Comparison of ENCODE assay signal across 37 mouse cellular contexts in the genomic region with DNA sequence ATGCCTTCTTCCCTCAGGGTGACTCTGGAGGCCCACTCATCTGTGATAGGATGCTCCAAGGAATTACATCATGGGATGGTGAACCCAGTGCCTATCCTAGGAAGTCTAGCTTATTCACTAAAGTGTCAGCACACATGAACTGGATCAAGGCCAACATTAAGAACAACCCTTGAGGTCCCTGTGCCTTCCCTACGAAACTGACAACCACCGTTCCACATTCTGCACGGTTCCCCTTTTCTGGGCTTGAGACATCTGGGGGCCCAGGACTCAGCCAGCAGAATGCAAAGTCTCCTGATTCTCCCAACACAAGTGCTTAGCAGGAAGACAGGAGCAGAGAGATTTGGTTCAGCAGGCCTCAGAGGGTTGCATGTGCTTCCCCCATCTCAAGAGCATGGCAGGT. TPM values are rescaled to one million over a fixed set of nuclear protein-coding genes. Genes with fewer than 3 reads are reported as not detected.
DNase-seq lines count a peak whose midpoint lies in the region; ATAC-seq and TF ChIP-seq lines count a peak whose summit lies in the region.
"Had no signal": no experiment of that assay in that cellular context is flagged by ENCODE, and none has a peak within 500 bp of the region (broad histone marks: within the 10 kb centered on the region; RNA-seq: fewer than 3 reads in every experiment).

No protein-coding gene starts in this region.

- DNase-seq in lung, postnatal 0 days (ENCODE audit: low spot score) = peak; percentile 20
- DNase-seq in lung, postnatal 4 days = no peak
- peak; percentile 26 to 48 for DNase-seq in monocyte, adult 2 months (ENCODE audit: low read depth in 1 of 2, low spot score in 2 of 2)
- DNase-seq in adrenal gland, postnatal 4 days (ENCODE audit: low spot score in 2 of 2) = no peak
- DNase-seq: adrenal gland, adult 2 months; cerebellum, postnatal 14 days had no signal

- no peak for TF ChIP-seq CTCF in lung, postnatal 0 days (IDR thresholded peaks at IDR 0.05)
- TF ChIP-seq CTCF in bone marrow, adult 2 months (IDR thresholded peaks at IDR 0.05; ENCODE audit: control insufficient read depth, insufficient read depth, low read length) = no peak

- no peak overlapping the region for H3K4me2 ChIP-seq in lung, postnatal 0 days (replicated peaks; ENCODE audit: low read depth, low read length)
- no peak overlapping the region for H3K4me2 ChIP-seq in kidney, embryonic 14.5 days (replicated peaks; ENCODE audit: low read depth, low read length)
- H3K4me2 ChIP-seq: embryonic facial prominence, embryonic 15.5 days; forebrain, embryonic 12.5 days; heart, embryonic 15.5 days; hindbrain, embryonic 12.5 days; intestine, embryonic 15.5 days; limb, embryonic 15.5 days; stomach, embryonic 15.5 days had no signal

- no peak for TF ChIP-seq POLR2A in bone marrow, adult 2 months (IDR thresholded peaks at IDR 0.05; ENCODE audit: borderline replicate concordance, control insufficient read depth, low read depth, low read length)

- no peak for ATAC-seq in lung, postnatal 0 days
- ATAC-seq in common myeloid progenitor, adult 5-6 weeks (replicated peaks; ENCODE audit: low read depth, poor library complexity, severe bottlenecking) = peak; percentile 46
- ATAC-seq in kidney, embryonic 14.5 days (ENCODE audit: low FRiP score, low TSS enrichment) = no peak

- no peaks in the 10 kb centered on the region for H3K9me3 ChIP-seq in lung, postnatal 0 days (ENCODE audit: low read length)
- no peaks in the 10 kb centered on the region for H3K9me3 ChIP-seq in kidney, embryonic 14.5 days (ENCODE audit: control insufficient read depth, low read length)
- H3K9me3 ChIP-seq: embryonic facial prominence, embryonic 10.5 days; embryonic facial prominence, embryonic 15.5 days; forebrain, embryonic 12.5 days; heart, embryonic 10.5 days; heart, embryonic 15.5 days; hindbrain, embryonic 12.5 days; intestine, embryonic 15.5 days; limb, embryonic 10.5 days; limb, embryonic 15.5 days; stomach, embryonic 15.5 days had no signal

- no peaks in the 10 kb centered on the region for H3K4me1 ChIP-seq in lung, postnatal 0 days (ENCODE audit: insufficient read depth, low read depth, low read length)
- H3K4me1 ChIP-seq in bone marrow, adult 2 months (ENCODE audit: control insufficient read depth, insufficient read depth, low read length) = no peaks in the 10 kb centered on the region; the same call in 1 of the 2 replicates
- no peaks in the 10 kb centered on the region for H3K4me1 ChIP-seq in kidney, embryonic 14.5 days (ENCODE audit: control insufficient read depth, insufficient read depth, low read length)
- H3K4me1 ChIP-seq: embryonic facial prominence, embryonic 10.5 days; embryonic facial prominence, embryonic 15.5 days; forebrain, embryonic 12.5 days; heart, embryonic 15.5 days; hindbrain, embryonic 12.5 days; intestine, embryonic 15.5 days; limb, embryonic 10.5 days; stomach, embryonic 15.5 days had no signal

- no peak overlapping the region for H3K4me3 ChIP-seq in lung, postnatal 0 days (ENCODE audit: low read depth, low read length)
- H3K4me3 ChIP-seq in bone marrow, adult 2 months (replicated peaks; ENCODE audit: control insufficient read depth, low read depth, low read length) = no peak overlapping the region
- no peak overlapping the region for H3K4me3 ChIP-seq in kidney, embryonic 14.5 days (ENCODE audit: low read length)
- H3K4me3 ChIP-seq: embryonic facial prominence, embryonic 10.5 days; embryonic facial prominence, embryonic 15.5 days; forebrain, embryonic 12.5 days; heart, embryonic 10.5 days; heart, embryonic 15.5 days; hindbrain, embryonic 12.5 days; intestine, embryonic 15.5 days; limb, embryonic 10.5 days; limb, embryonic 15.5 days; myocyte; stomach, embryonic 15.5 days had no signal

- no peaks in the 10 kb centered on the region for H3K27me3 ChIP-seq in lung, postnatal 0 days (replicated peaks; ENCODE audit: insufficient read depth, low read length)
- no peaks in the 10 kb centered on the region for H3K27me3 ChIP-seq in kidney, embryonic 14.5 days (ENCODE audit: control insufficient read depth, insufficient read depth, low read length)
- H3K27me3 ChIP-seq: embryonic facial prominence, embryonic 15.5 days; heart, embryonic 15.5 days; hindbrain, embryonic 12.5 days; intestine, embryonic 15.5 days; limb, embryonic 15.5 days; stomach, embryonic 15.5 days had no signal

- no peaks in the 10 kb centered on the region for H3K36me3 ChIP-seq in lung, postnatal 0 days (ENCODE audit: insufficient read depth, low read length)
- no peaks in the 10 kb centered on the region for H3K36me3 ChIP-seq in kidney, embryonic 14.5 days (ENCODE audit: control insufficient read depth, insufficient read depth, low read length)
- H3K36me3 ChIP-seq: embryonic facial prominence, embryonic 10.5 days; embryonic facial prominence, embryonic 15.5 days; forebrain, embryonic 12.5 days; heart, embryonic 10.5 days; heart, embryonic 15.5 days; hindbrain, embryonic 12.5 days; intestine, embryonic 15.5 days; limb, embryonic 10.5 days; limb, embryonic 15.5 days; stomach, embryonic 15.5 days had no signal

- WGBS in lung, postnatal 0 days = 78% methylated on average over 3 of the region's 3 CpGs
- WGBS in bone marrow, adult 2 months = 15% methylated on average over 3 of the region's 3 CpGs
- 92% methylated on average over 3 of the region's 3 CpGs for WGBS in kidney, embryonic 14.5 days

- H3K27ac ChIP-seq in lung, postnatal 0 days (ENCODE audit: low read length) = no peak overlapping the region
- H3K27ac ChIP-seq in bone marrow, adult 2 months (ENCODE audit: control insufficient read depth, insufficient read depth, low read depth, low read length, poor library complexity) = peak overlapping the region; percentile 3; the same call in 1 of the 2 replicates
- no peak overlapping the region for H3K27ac ChIP-seq in kidney, embryonic 14.5 days (ENCODE audit: low read depth, low read length)
- H3K27ac ChIP-seq: embryonic facial prominence, embryonic 10.5 days; embryonic facial prominence, embryonic 15.5 days; forebrain, embryonic 12.5 days; heart, embryonic 10.5 days; heart, embryonic 15.5 days; hindbrain, embryonic 12.5 days; hindbrain, postnatal 0 days; intestine, embryonic 15.5 days; kidney, postnatal 0 days; limb, embryonic 10.5 days; limb, embryonic 15.5 days; stomach, embryonic 15.5 days had no signal

- TF ChIP-seq EP300 in lung, postnatal 0 days (IDR thresholded peaks at IDR 0.05) = no peak

- no peak overlapping the region for H3K9ac ChIP-seq in lung, postnatal 0 days (replicated peaks; ENCODE audit: low read depth)
- H3K9ac ChIP-seq in kidney, embryonic 14.5 days (ENCODE audit: low read depth, low read length) = no peak overlapping the region
- H3K9ac ChIP-seq: embryonic facial prominence, embryonic 15.5 days; forebrain, embryonic 12.5 days; heart, embryonic 15.5 days; hindbrain, embryonic 12.5 days; intestine, embryonic 15.5 days; limb, embryonic 15.5 days; stomach, embryonic 15.5 days had no signal

RNA-seq across cellular contexts. Expression of a gene that starts 13.0 kb away (rescaled TPM):
- polyA plus RNA-seq in lung, postnatal 0 days (2015; fragmentation: Nextera tagmentation; extraction: Ambion mirVana) = not detected in 2 replicates
- not detected in 2 replicates for polyA plus RNA-seq in bone marrow, adult 2 months (2011; ENCODE audit: insufficient read depth, insufficient read length, low replicate concordance, missing spikeins)
- total RNA-seq in common myeloid progenitor, adult 5-6 weeks (2017) = not detected in 2 replicates
- not detected for total RNA-seq in adrenal gland, postnatal 4 days (2021)
- not detected in 2 replicates for polyA plus RNA-seq in kidney, embryonic 14.5 days (2014; fragmentation: Nextera tagmentation; extraction: Ambion mirVana)
- total RNA-seq: adrenal gland, adult 2 months; gastrocnemius, postnatal 14 days; heart, postnatal 36 days; hindbrain, postnatal 0 days; layer of hippocampus, postnatal 36 days; left cerebral cortex, postnatal 10 days; megakaryocyte-erythroid progenitor cell, adult 5-6 weeks had no signal
- polyA plus RNA-seq: adrenal gland, adult 2 months; brain, embryonic 14.5 days; cerebellum, adult 2 months; embryonic facial prominence, embryonic 10.5 days; embryonic facial prominence, embryonic 15.5 days; forebrain, embryonic 12.5 days; heart, embryonic 10.5 days; heart, embryonic 15.5 days; hindbrain, embryonic 12.5 days; hindbrain, postnatal 0 days; intestine, embryonic 15.5 days; kidney, postnatal 0 days; large intestine, adult 2 months; limb, embryonic 15.5 days; liver, embryonic 16.5 days; lung, embryonic 16.5 days; midbrain, embryonic 14.5 days; myocyte; neural tube, embryonic 14.5 days; small intestine, adult 2 months; stomach, embryonic 15.5 days; urinary bladder, adult 2 months had no signal

RNA-seq across cellular contexts. Expression of a gene that starts 29.9 kb away (rescaled TPM):
- not detected in 2 replicates for polyA plus RNA-seq in lung, postnatal 0 days (2015; fragmentation: Nextera tagmentation; extraction: Ambion mirVana)
- polyA plus RNA-seq in bone marrow, adult 2 months (2011; ENCODE audit: insufficient read depth, insufficient read length, low replicate concordance, missing spikeins) = not detected in 2 replicates
- not detected in 2 replicates for total RNA-seq in common myeloid progenitor, adult 5-6 weeks (2017)
- total RNA-seq in adrenal gland, postnatal 4 days (2021) = not detected
- not detected in 2 replicates for polyA plus RNA-seq in kidney, embryonic 14.5 days (2014; fragmentation: Nextera tagmentation; extraction: Ambion mirVana)
- total RNA-seq: adrenal gland, adult 2 months; heart, postnatal 36 days; hindbrain, postnatal 0 days; layer of hippocampus, postnatal 36 days; left cerebral cortex, postnatal 10 days; megakaryocyte-erythroid progenitor cell, adult 5-6 weeks had no signal
- polyA plus RNA-seq: adrenal gland, adult 2 months; brain, embryonic 14.5 days; cerebellum, adult 2 months; embryonic facial prominence, embryonic 10.5 days; embryonic facial prominence, embryonic 15.5 days; forebrain, embryonic 12.5 days; heart, embryonic 10.5 days; heart, embryonic 15.5 days; hindbrain, embryonic 12.5 days; large intestine, adult 2 months; limb, embryonic 10.5 days; limb, embryonic 15.5 days; liver, embryonic 16.5 days; lung, embryonic 16.5 days; midbrain, embryonic 14.5 days; myocyte; neural tube, embryonic 14.5 days; small intestine, adult 2 months; urinary bladder, adult 2 months had no signal

RNA-seq across cellular contexts. Expression of a gene that starts 39.6 kb away (rescaled TPM):
- polyA plus RNA-seq in lung, postnatal 0 days (2015; fragmentation: Nextera tagmentation; extraction: Ambion mirVana) = not detected in 2 replicates
- polyA plus RNA-seq in bone marrow, adult 2 months (2011; ENCODE audit: insufficient read depth, insufficient read length, low replicate concordance, missing spikeins) = not detected in 2 replicates
- total RNA-seq in common myeloid progenitor, adult 5-6 weeks (2017) = not detected in 2 replicates
- total RNA-seq in adrenal gland, postnatal 4 days (2021) = not detected
- polyA plus RNA-seq in kidney, embryonic 14.5 days (2014; fragmentation: Nextera tagmentation; extraction: Ambion mirVana) = 0.28 TPM in 1 of 2 replicates, not detected in the other
- total RNA-seq: adrenal gland, adult 2 months; gastrocnemius, postnatal 14 days; heart, postnatal 36 days; layer of hippocampus, postnatal 36 days; left cerebral cortex, postnatal 10 days; megakaryocyte-erythroid progenitor cell, adult 5-6 weeks had no signal
- polyA plus RNA-seq: adrenal gland, adult 2 months; cerebellum, adult 2 months; embryonic facial prominence, embryonic 10.5 days; forebrain, embryonic 12.5 days; heart, embryonic 15.5 days; intestine, embryonic 15.5 days; kidney, adult 2 months; kidney, postnatal 0 days; large intestine, adult 2 months; limb, embryonic 10.5 days; limb, embryonic 15.5 days; liver, embryonic 16.5 days; lung, embryonic 16.5 days; midbrain, embryonic 14.5 days; small intestine, adult 2 months; stomach, embryonic 15.5 days; urinary bladder, adult 2 months had no signal

RNA-seq across cellular contexts. Expression of a gene that starts 46.0 kb away (rescaled TPM):
- not detected in 2 replicates for polyA plus RNA-seq in lung, postnatal 0 days (2015; fragmentation: Nextera tagmentation; extraction: Ambion mirVana)
- not detected in 2 replicates for polyA plus RNA-seq in bone marrow, adult 2 months (2011; ENCODE audit: insufficient read depth, insufficient read length, low replicate concordance, missing spikeins)
- not detected in 2 replicates for total RNA-seq in common myeloid progenitor, adult 5-6 weeks (2017)
- total RNA-seq in adrenal gland, postnatal 4 days (2021) = not detected
- polyA plus RNA-seq in kidney, embryonic 14.5 days (2014; fragmentation: Nextera tagmentation; extraction: Ambion mirVana) = not detected in 2 replicates
- total RNA-seq: adrenal gland, adult 2 months; gastrocnemius, postnatal 14 days; heart, postnatal 36 days; hindbrain, postnatal 0 days; layer of hippocampus, postnatal 36 days; left cerebral cortex, postnatal 10 days; megakaryocyte-erythroid progenitor cell, adult 5-6 weeks had no signal
- polyA plus RNA-seq: adrenal gland, adult 2 months; brain, embryonic 14.5 days; cerebellum, adult 2 months; embryonic facial prominence, embryonic 10.5 days; embryonic facial prominence, embryonic 15.5 days; forebrain, embryonic 12.5 days; heart, embryonic 10.5 days; heart, embryonic 15.5 days; hindbrain, embryonic 12.5 days; hindbrain, postnatal 0 days; intestine, embryonic 15.5 days; kidney, postnatal 0 days; large intestine, adult 2 months; limb, embryonic 10.5 days; limb, embryonic 15.5 days; liver, embryonic 16.5 days; lung, embryonic 16.5 days; midbrain, embryonic 14.5 days; myocyte; neural tube, embryonic 14.5 days; small intestine, adult 2 months; stomach, embryonic 15.5 days; urinary bladder, adult 2 months had no signal

RNA-seq across cellular contexts. Expression of a gene that starts 55.3 kb away (rescaled TPM):
- not detected in 2 replicates for polyA plus RNA-seq in lung, postnatal 0 days (2015; fragmentation: Nextera tagmentation; extraction: Ambion mirVana)
- polyA plus RNA-seq in bone marrow, adult 2 months (2011; ENCODE audit: insufficient read depth, insufficient read length, low replicate concordance, missing spikeins) = not detected in 2 replicates
- total RNA-seq in common myeloid progenitor, adult 5-6 weeks (2017) = not detected in 2 replicates
- not detected for total RNA-seq in adrenal gland, postnatal 4 days (2021)
- polyA plus RNA-seq in kidney, embryonic 14.5 days (2014; fragmentation: Nextera tagmentation; extraction: Ambion mirVana) = not detected in 2 replicates
- total RNA-seq: adrenal gland, adult 2 months; gastrocnemius, postnatal 14 days; heart, postnatal 36 days; hindbrain, postnatal 0 days; layer of hippocampus, postnatal 36 days; left cerebral cortex, postnatal 10 days; megakaryocyte-erythroid progenitor cell, adult 5-6 weeks had no signal
- polyA plus RNA-seq: adrenal gland, adult 2 months; brain, embryonic 14.5 days; embryonic facial prominence, embryonic 10.5 days; embryonic facial prominence, embryonic 15.5 days; forebrain, embryonic 12.5 days; heart, embryonic 10.5 days; heart, embryonic 15.5 days; hindbrain, embryonic 12.5 days; hindbrain, postnatal 0 days; intestine, embryonic 15.5 days; large intestine, adult 2 months; limb, embryonic 10.5 days; limb, embryonic 15.5 days; liver, embryonic 16.5 days; lung, embryonic 16.5 days; midbrain, embryonic 14.5 days; myocyte; neural tube, embryonic 14.5 days; small intestine, adult 2 months; stomach, embryonic 15.5 days; urinary bladder, adult 2 months had no signal

Comparison
In these comparisons a context has a peak if more than half of its experiments do, and no peak if none do; other contexts are left out.
1. DNase-seq: peak in lung, postnatal 0 days (single experiment) and monocyte, adult 2 months (2 of 2); none in lung, postnatal 4 days (0 of 2) and adrenal gland, postnatal 4 days (0 of 2).